Mouse (Mus musculus) gastrocnemius, adult 2 months (tissue): ENCODE data around the gene Fam219a. TPM values are rescaled to one million over a fixed set of nuclear protein-coding genes. Genes with fewer than 3 reads are reported as not detected.

ENCODE experiments used
- DNase-seq: peaks from one replicate; pipeline ENCODE4 v3.0.0; 2022
- H3K27ac ChIP-seq: fragments of 200-600 bp; 2 replicates; pipeline ENCODE4 v1.8.1; 2022; ENCODE audit warnings: mild to moderate bottlenecking
- H3K4me3 ChIP-seq: fragments of 200-600 bp; 2 replicates; pipeline ENCODE4 v1.8.1; 2022; ENCODE audit warnings: mild to moderate bottlenecking, moderate library complexity
- CTCF ChIP-seq: fragments of 200-600 bp; IDR thresholded peaks from 2 replicates; pipeline ENCODE4 v1.8.1; 2022; ENCODE audit warnings: antibody characterized with exemption, mild to moderate bottlenecking, moderate library complexity
- intact Hi-C: fragments of 180-260 bp; cut with DNase I; formaldehyde crosslinking; loops from one replicate; pipeline ENCODE4 v1.15.1; 2025
- total RNA-seq, 2 experiments: library from RNA; stranded (reverse); gene quantifications; 2 replicates each; pipeline ENCODE4 v1.2.3; 2021

Gene Fam219a
- total RNA-seq, 2 experiments from 2014 or later: 18.0 to 24.3 TPM

- Histone ChIP-seq H3K4me3 (no peak overlapping the region), H3K27ac (peak overlapping the region; percentile 87)
- intact Hi-C loops: no loop called here
- peak; percentile 20; the same call in 1 of the 2 replicates for TF ChIP-seq CTCF
- DNase-seq: no peak
Observed at GRCm38 (mm10) chr4:41478751-41479455, 90.4 kb downstream of the Fam219a start.

GRCm38 (mm10) chr4:41477648-41478160, 91.6 kb downstream of the Fam219a start:
- intact Hi-C loops: no loop called here
- H3K4me3 ChIP-seq: no peak overlapping the region
- peak overlapping the region; percentile 87 for H3K27ac ChIP-seq
- peak; percentile 60 for DNase-seq
- TF ChIP-seq CTCF: no peak

- H3K27ac ChIP-seq: peak overlapping the region; percentile 20; the same call in 1 of the 2 replicates
- TF ChIP-seq CTCF: no peak
- H3K4me3 ChIP-seq: no peak overlapping the region
- intact Hi-C loops: no loop called here
- DNase-seq: no peak
Observed at GRCm38 (mm10) chr4:41471384-41471689, 98.0 kb downstream of the Fam219a start.

GRCm38 (mm10) chr4:41470684-41471383, 98.5 kb downstream of the Fam219a start:
- intact Hi-C loops: no loop called here
- no peak for DNase-seq
- Histone ChIP-seq H3K4me3 (no peak overlapping the region), H3K27ac (peak overlapping the region; percentile 20; the same call in 1 of the 2 replicates)
- no peak for TF ChIP-seq CTCF

GRCm38 (mm10) chr4:41470051-41470683, 99.2 kb downstream of the Fam219a start:
- no peak for DNase-seq
- Histone ChIP-seq H3K27ac (no peak overlapping the region; the same call in 1 of the 2 replicates), H3K4me3 (no peak overlapping the region)
- intact Hi-C loops: no loop called here
- no peak for TF ChIP-seq CTCF

- 0 out of 2 replicates have a peak overlapping the region, but pooled peaks have one; percentile 4 for H3K27ac ChIP-seq
- no peak for DNase-seq
- no peak overlapping the region for H3K4me3 ChIP-seq
- intact Hi-C loops: loop anchor here (1.0 to 5.0 kb wide), 4 partner anchors 36 to 238 kb away; no protein-coding TSS in a partner anchor
- no peak for TF ChIP-seq CTCF
Observed at GRCm38 (mm10) chr4:41469199-41469598, 100.1 kb downstream of the Fam219a start.

- TF ChIP-seq CTCF: peak; percentile 82
- 0 out of 2 replicates have a peak overlapping the region, but pooled peaks have one; percentile 4 for H3K27ac ChIP-seq
- DNase-seq: peak; percentile 67
- H3K4me3 ChIP-seq: no peak overlapping the region
- intact Hi-C loops: loop anchor here (1.0 to 5.0 kb wide), 4 partner anchors 37 to 238 kb away; no protein-coding TSS in a partner anchor
Observed at GRCm38 (mm10) chr4:41468396-41469080, 100.8 kb downstream of the Fam219a start.

Other genes starting within 250 kb of the Fam219a start
- gene Ubap1, start 220.5 kb downstream of the Fam219a start, total RNA-seq: 10 to 100 TPM; 35.7 to 39.2 TPM
- gene Kif24, start 104.7 kb downstream of the Fam219a start, total RNA-seq: under 1 TPM; 0.31 to 0.33 TPM
- 10 to 100 TPM; 22.7 to 27.6 TPM for gene Nudt2, start 104.4 kb downstream of the Fam219a start, total RNA-seq
- 10 to 100 TPM; 75.0 to 87.5 TPM for gene AI464131, start 66.5 kb downstream of the Fam219a start, total RNA-seq
- gene 1110017D15Rik, start 52.2 kb downstream of the Fam219a start, total RNA-seq: under 1 TPM in 1 of 2 experiments, not detected in 1; 0.67 TPM
- under 1 TPM; 0.56 to 0.59 TPM for gene Dnaic1, start 237 bp upstream of the Fam219a start, total RNA-seq
- 10 to 100 TPM in 1 of 2 experiments, 1 to 10 TPM in 1; 9.1 to 11.9 TPM for gene Enho, start 70.8 kb upstream of the Fam219a start, total RNA-seq
- 10 to 100 TPM; 27.3 to 55.3 TPM for gene Cntfr, start 127.6 kb upstream of the Fam219a start, total RNA-seq
- 10 to 100 TPM; 33.3 to 73.4 TPM for gene Il11ra1, start 130.5 kb upstream of the Fam219a start, total RNA-seq
- gene Rpp25l, start 144.0 kb upstream of the Fam219a start, total RNA-seq: 10 to 100 TPM; 50.1 to 58.4 TPM
- 10 to 100 TPM; 40.6 to 42.4 TPM for gene Dctn3, start 153.6 kb upstream of the Fam219a start, total RNA-seq
- not detected for gene Arid3c, start 161.6 kb upstream of the Fam219a start, total RNA-seq
- 10 to 100 TPM; 27.0 to 41.1 TPM for gene Galt, start 185.7 kb upstream of the Fam219a start, total RNA-seq
- gene Sigmar1, start 186.6 kb upstream of the Fam219a start, total RNA-seq: 10 to 100 TPM in 1 of 2 experiments, 1 to 10 TPM in 1; 8.2 to 13.3 TPM
- gene Ccl27a, start 204.7 kb upstream of the Fam219a start, total RNA-seq: 10 to 100 TPM; 15.4 to 19.2 TPM